Mouse (Mus musculus) v-Abl transformed pro-B cells (cell line): ENCODE results near the gene Snrnp70.

Experiments used
- in situ Hi-C, 2 experiments: fragments of 400-800 bp; cut with MboI; formaldehyde crosslinking; loops; one replicate each; pipeline ENCODE4 v1.15.1; 2025; ENCODE audit not compliant: unreplicated experiment in 2 of 2

Snrnp70 gene

GRCm38 (mm10) chr7:45340066-45340442 is 55.5 kb downstream of the Snrnp70 start:
- in situ Hi-C loops = no loop called here

GRCm38 (mm10) chr7:45339410-45340065 is 56.0 kb downstream of the Snrnp70 start:
- in situ Hi-C loops = no loop called here

GRCm38 (mm10) chr7:45338161-45338911 is 57.2 kb downstream of the Snrnp70 start:
- in situ Hi-C loops = no loop called here

GRCm38 (mm10) chr7:45337469-45337868 is 58.1 kb downstream of the Snrnp70 start:
- in situ Hi-C loops = no loop called here

- in situ Hi-C loops = no loop called here
Observed at GRCm38 (mm10) chr7:45336319-45336718, 59.2 kb downstream of the Snrnp70 start.

GRCm38 (mm10) chr7:45335056-45335455 is 60.5 kb downstream of the Snrnp70 start, which contains the start of gene Hrc:
TSS of gene Hrc (plus strand) at chr7:45335290.
- in situ Hi-C loops = no loop called here

GRCm38 (mm10) chr7:45334605-45335004 is 60.9 kb downstream of the Snrnp70 start:
- in situ Hi-C loops = no loop called here

GRCm38 (mm10) chr7:45333431-45333982 is 62.0 kb downstream of the Snrnp70 start, which contains the start of gene Trpm4:
TSS of gene Trpm4 (minus strand) at chr7:45333780.
- in situ Hi-C loops = no loop called here

- in situ Hi-C loops = no loop called here
Observed at GRCm38 (mm10) chr7:45332685-45333425, 62.7 kb downstream of the Snrnp70 start.

- in situ Hi-C loops = no loop called here
Observed at GRCm38 (mm10) chr7:45331502-45331901, 64.0 kb downstream of the Snrnp70 start.

- in situ Hi-C loops = no loop called here
Observed at GRCm38 (mm10) chr7:45328841-45329475, 66.6 kb downstream of the Snrnp70 start.
